Mouse (Mus musculus): ENCODE results near the gene Hormad2. TPM values are rescaled to one million over a fixed set of nuclear protein-coding genes. Genes with fewer than 3 reads are reported as not detected.

Gene Hormad2
- 1.6 TPM for total RNA-seq (2023)

DNA sequence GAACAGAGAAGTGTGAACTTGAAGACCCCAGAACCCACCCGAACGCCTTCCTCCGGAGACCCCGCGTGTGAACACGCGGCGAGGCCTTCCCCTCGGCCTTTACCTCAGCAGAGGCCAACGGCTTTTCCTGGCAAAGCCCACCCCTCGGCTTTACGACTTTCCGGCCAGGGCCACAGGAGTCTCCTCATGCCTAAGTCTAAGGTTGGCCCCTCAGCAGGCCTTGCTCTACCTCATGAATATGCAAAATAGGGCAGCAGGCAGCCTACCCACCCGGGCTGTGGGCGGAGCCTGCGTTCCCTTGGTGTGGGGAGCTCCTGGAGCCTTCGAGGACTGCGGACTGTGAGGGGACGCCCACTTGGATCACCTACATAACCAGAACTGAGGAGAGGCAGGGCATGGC, at the start of gene Hormad2:
TSS of gene Hormad2 (minus strand) at position 128 of the 400 bp plus-strand sequence.

Other genes starting within 250 kb of the Hormad2 start
- gene Castor1, start 222.9 kb downstream of the Hormad2 start, total RNA-seq (2023): 14.1 TPM
- gene Osm, start 204.7 kb downstream of the Hormad2 start, total RNA-seq (2023): 14.2 TPM
- 0.89 TPM for gene Lif, start 183.5 kb downstream of the Hormad2 start, total RNA-seq (2023)
- 97.9 TPM for gene Mtmr3, start 153.8 kb upstream of the Hormad2 start, total RNA-seq (2023)
- gene Gm11032, start 179.0 kb upstream of the Hormad2 start, total RNA-seq (2023): not detected
- gene Ascc2, start 196.6 kb upstream of the Hormad2 start, total RNA-seq (2023): 33.2 TPM